Mouse (Mus musculus): Measurements from ENCODE around the gene Ndufa13. TPM values are rescaled to one million over a fixed set of nuclear protein-coding genes. Genes with fewer than 3 reads are reported as not detected.

Gene Ndufa13
- polyA plus RNA-seq (2015; fragmentation: Illumina TruSeq; extraction: RNeasy Lipid Tissue Mini Kit (QIAGEN cat#74804); ENCODE audit: insufficient read depth, low replicate concordance) = 13.6 TPM

GRCm38 (mm10) chr8:69902163-69903062 is at the start of gene Ndufa13, which contains the start of the genes Tssk6 and Yjefn3:
TSS of gene Ndufa13 (minus strand) at chr8:69902558.
TSS of gene Tssk6 (plus strand) at chr8:69902184.
TSS of gene Yjefn3 (minus strand) at chr8:69902712.

GRCm38 (mm10) chr8:69887289-69888243 is 14.8 kb downstream of the Ndufa13 start, which contains the start of gene Cilp2:
TSS of gene Cilp2 (minus strand) at chr8:69887687.

Other genes starting within 250 kb of the Ndufa13 start
- 3.1 TPM for gene Zfp964, start 248.1 kb downstream of the Ndufa13 start, polyA plus RNA-seq (2015; fragmentation: Illumina TruSeq; extraction: RNeasy Lipid Tissue Mini Kit (QIAGEN cat#74804); ENCODE audit: insufficient read depth, low replicate concordance)
- gene Zfp869, start 191.8 kb downstream of the Ndufa13 start, polyA plus RNA-seq (2015; fragmentation: Illumina TruSeq; extraction: RNeasy Lipid Tissue Mini Kit (QIAGEN cat#74804); ENCODE audit: insufficient read depth, low replicate concordance) = 88.7 TPM
- gene Zfp963, start 152.6 kb downstream of the Ndufa13 start, polyA plus RNA-seq (2015; fragmentation: Illumina TruSeq; extraction: RNeasy Lipid Tissue Mini Kit (QIAGEN cat#74804); ENCODE audit: insufficient read depth, low replicate concordance) = 11.5 TPM
- gene Gm20422, start 127.7 kb downstream of the Ndufa13 start, polyA plus RNA-seq (2015; fragmentation: Illumina TruSeq; extraction: RNeasy Lipid Tissue Mini Kit (QIAGEN cat#74804); ENCODE audit: insufficient read depth, low replicate concordance) = 1.4 TPM
- 16.8 TPM for gene Atp13a1, start 111.4 kb downstream of the Ndufa13 start, polyA plus RNA-seq (2015; fragmentation: Illumina TruSeq; extraction: RNeasy Lipid Tissue Mini Kit (QIAGEN cat#74804); ENCODE audit: insufficient read depth, low replicate concordance)
- gene Zfp866, start 111.4 kb downstream of the Ndufa13 start, polyA plus RNA-seq (2015; fragmentation: Illumina TruSeq; extraction: RNeasy Lipid Tissue Mini Kit (QIAGEN cat#74804); ENCODE audit: insufficient read depth, low replicate concordance) = 62.4 TPM
- gene Gmip, start 93.9 kb downstream of the Ndufa13 start, polyA plus RNA-seq (2015; fragmentation: Illumina TruSeq; extraction: RNeasy Lipid Tissue Mini Kit (QIAGEN cat#74804); ENCODE audit: insufficient read depth, low replicate concordance) = 168 TPM
- gene Lpar2, start 80.1 kb downstream of the Ndufa13 start, polyA plus RNA-seq (2015; fragmentation: Illumina TruSeq; extraction: RNeasy Lipid Tissue Mini Kit (QIAGEN cat#74804); ENCODE audit: insufficient read depth, low replicate concordance) = 6.1 TPM
- gene Pbx4, start 70.1 kb downstream of the Ndufa13 start, polyA plus RNA-seq (2015; fragmentation: Illumina TruSeq; extraction: RNeasy Lipid Tissue Mini Kit (QIAGEN cat#74804); ENCODE audit: insufficient read depth, low replicate concordance) = 8.6 TPM
- gene Cilp2, start 14.9 kb downstream of the Ndufa13 start, polyA plus RNA-seq (2015; fragmentation: Illumina TruSeq; extraction: RNeasy Lipid Tissue Mini Kit (QIAGEN cat#74804); ENCODE audit: insufficient read depth, low replicate concordance) = not detected
- not detected for gene Tssk6, start 374 bp downstream of the Ndufa13 start, polyA plus RNA-seq (2015; fragmentation: Illumina TruSeq; extraction: RNeasy Lipid Tissue Mini Kit (QIAGEN cat#74804); ENCODE audit: insufficient read depth, low replicate concordance)
- gene Yjefn3, start 154 bp upstream of the Ndufa13 start, polyA plus RNA-seq (2015; fragmentation: Illumina TruSeq; extraction: RNeasy Lipid Tissue Mini Kit (QIAGEN cat#74804); ENCODE audit: insufficient read depth, low replicate concordance) = not detected
- gene Gatad2a, start 93.8 kb upstream of the Ndufa13 start, polyA plus RNA-seq (2015; fragmentation: Illumina TruSeq; extraction: RNeasy Lipid Tissue Mini Kit (QIAGEN cat#74804); ENCODE audit: insufficient read depth, low replicate concordance) = 21.0 TPM
- gene Mau2, start 140.2 kb upstream of the Ndufa13 start, polyA plus RNA-seq (2015; fragmentation: Illumina TruSeq; extraction: RNeasy Lipid Tissue Mini Kit (QIAGEN cat#74804); ENCODE audit: insufficient read depth, low replicate concordance) = 55.1 TPM
- gene Sugp1, start 140.3 kb upstream of the Ndufa13 start, polyA plus RNA-seq (2015; fragmentation: Illumina TruSeq; extraction: RNeasy Lipid Tissue Mini Kit (QIAGEN cat#74804); ENCODE audit: insufficient read depth, low replicate concordance) = 29.4 TPM
- gene Tm6sf2, start 170.4 kb upstream of the Ndufa13 start, polyA plus RNA-seq (2015; fragmentation: Illumina TruSeq; extraction: RNeasy Lipid Tissue Mini Kit (QIAGEN cat#74804); ENCODE audit: insufficient read depth, low replicate concordance) = 1.2 TPM
- gene Hapln4, start 180.9 kb upstream of the Ndufa13 start, polyA plus RNA-seq (2015; fragmentation: Illumina TruSeq; extraction: RNeasy Lipid Tissue Mini Kit (QIAGEN cat#74804); ENCODE audit: insufficient read depth, low replicate concordance) = not detected
- 0.06 TPM for gene Ncan, start 218.3 kb upstream of the Ndufa13 start, polyA plus RNA-seq (2015; fragmentation: Illumina TruSeq; extraction: RNeasy Lipid Tissue Mini Kit (QIAGEN cat#74804); ENCODE audit: insufficient read depth, low replicate concordance)
- 17.2 TPM for gene Nr2c2ap, start 228.8 kb upstream of the Ndufa13 start, polyA plus RNA-seq (2015; fragmentation: Illumina TruSeq; extraction: RNeasy Lipid Tissue Mini Kit (QIAGEN cat#74804); ENCODE audit: insufficient read depth, low replicate concordance)
- gene Rfxank, start 236.6 kb upstream of the Ndufa13 start, polyA plus RNA-seq (2015; fragmentation: Illumina TruSeq; extraction: RNeasy Lipid Tissue Mini Kit (QIAGEN cat#74804); ENCODE audit: insufficient read depth, low replicate concordance) = 7.4 TPM
- gene Borcs8, start 236.9 kb upstream of the Ndufa13 start, polyA plus RNA-seq (2015; fragmentation: Illumina TruSeq; extraction: RNeasy Lipid Tissue Mini Kit (QIAGEN cat#74804); ENCODE audit: insufficient read depth, low replicate concordance) = 25.0 TPM
- gene Mef2b, start 237.2 kb upstream of the Ndufa13 start, polyA plus RNA-seq (2015; fragmentation: Illumina TruSeq; extraction: RNeasy Lipid Tissue Mini Kit (QIAGEN cat#74804); ENCODE audit: insufficient read depth, low replicate concordance) = 0.33 TPM